Mouse (Mus musculus): ENCODE results near the gene Trp53tg5. TPM values are rescaled to one million over a fixed set of nuclear protein-coding genes. Genes with fewer than 3 reads are reported as not detected.
A peak's percentile ranks its signal among the peaks of the same experiment; 100 is the strongest.

The Trp53tg5 gene
- polyA plus RNA-seq, 1 experiment: not detected

DNA sequence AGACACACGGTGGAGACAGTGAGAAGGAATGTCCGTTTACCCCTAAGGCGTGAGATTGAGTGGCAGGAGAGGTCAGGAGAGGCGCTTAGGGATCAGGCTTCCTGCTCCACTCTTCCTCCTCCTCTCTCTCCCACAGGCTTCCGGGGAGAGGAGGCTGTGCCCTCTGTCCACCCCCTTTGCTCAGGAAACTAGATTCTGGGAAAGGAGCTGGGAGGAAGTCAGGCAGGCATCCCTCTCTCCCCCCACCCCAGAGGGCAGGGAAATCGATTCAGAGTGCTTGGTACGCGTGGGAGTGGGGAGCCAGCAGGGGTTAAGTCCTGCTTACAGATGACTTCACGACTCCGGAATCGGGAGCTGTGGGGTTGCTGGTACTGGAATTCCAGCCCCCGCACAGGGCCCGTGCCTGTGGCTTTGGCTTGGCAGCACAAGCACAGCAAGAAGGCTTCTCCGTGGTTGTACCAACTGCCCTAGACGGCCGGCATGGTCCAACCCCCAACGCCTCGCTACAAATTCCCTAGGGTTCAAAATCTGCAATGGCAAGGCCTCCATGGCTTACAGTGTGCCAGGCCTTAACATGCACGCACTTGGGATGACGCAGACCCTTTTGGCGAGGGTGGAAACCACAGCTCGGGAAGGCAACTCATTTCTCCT, 40.9 kb downstream of the Trp53tg5 start:
- H3K4me1 ChIP-seq (ENCODE audit: control insufficient read depth, insufficient read depth, low read length): peaks cover 34% of the 10 kb centered on the region
- H3K4me3 ChIP-seq (ENCODE audit: insufficient read depth, low read depth, low read length): no peak overlapping the region
- TF ChIP-seq CTCF (IDR thresholded peaks at IDR 0.05; ENCODE audit: insufficient read depth, low read depth, low read length) (no peak), POLR2A (IDR thresholded peaks at IDR 0.05; ENCODE audit: insufficient read depth, low read depth, low read length) (no peak)
- H3K27ac ChIP-seq (ENCODE audit: insufficient read depth, low read depth, low read length): peak overlapping the region; percentile 38; the same call in 1 of the 2 replicates
- WGBS: 35% methylated on average over 22 of the region's 22 CpGs

DNA sequence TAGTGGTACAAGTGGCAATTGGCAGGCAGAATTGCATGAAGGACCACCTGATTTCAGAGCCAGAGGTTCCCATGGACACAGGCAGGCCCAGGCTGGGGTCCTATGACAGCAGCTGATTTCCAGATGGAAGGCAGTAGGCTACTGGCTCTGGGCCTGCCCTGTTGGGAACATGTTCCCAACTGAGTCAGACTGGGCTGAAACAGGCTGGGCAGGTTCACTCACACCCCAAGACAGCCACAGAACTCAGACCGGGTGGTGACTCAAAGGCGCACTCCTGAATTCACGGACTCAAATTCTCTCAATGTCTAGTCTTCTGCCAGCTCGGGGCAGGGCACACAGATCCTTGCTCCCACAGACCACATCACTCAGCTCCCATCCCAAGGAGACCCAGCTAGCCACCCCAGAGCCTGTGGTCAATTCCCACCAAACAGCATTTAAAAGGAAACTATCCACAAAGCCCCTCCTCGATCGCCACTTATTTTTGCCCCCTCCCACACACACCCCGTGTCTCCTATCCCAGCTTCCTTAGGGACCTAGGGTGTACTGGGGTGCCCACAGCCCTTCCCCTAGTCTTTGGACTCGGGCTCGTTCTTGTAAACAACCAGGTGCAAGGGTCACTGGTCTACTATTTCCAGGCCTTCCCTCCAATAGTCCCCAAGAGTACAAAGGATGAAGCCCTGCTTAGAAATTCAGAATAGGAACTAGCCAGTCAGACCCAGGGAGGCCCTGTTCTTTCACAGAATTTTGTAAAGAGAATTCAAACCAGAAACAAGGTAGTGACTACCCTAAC, 41.7 kb downstream of the Trp53tg5 start:
- TF ChIP-seq POLR2A (IDR thresholded peaks at IDR 0.05; ENCODE audit: insufficient read depth, low read depth, low read length): no peak
- TF ChIP-seq CTCF (IDR thresholded peaks at IDR 0.05; ENCODE audit: insufficient read depth, low read depth, low read length): no peak
- H3K4me3 ChIP-seq (ENCODE audit: insufficient read depth, low read depth, low read length): no peak overlapping the region
- 68% methylated on average over 9 of the region's 9 CpGs for WGBS
- H3K4me1 ChIP-seq (ENCODE audit: control insufficient read depth, insufficient read depth, low read length): peaks cover 33% of the 10 kb centered on the region
- 0 out of 2 replicates have a peak overlapping the region, but pooled peaks have one; percentile 38 for H3K27ac ChIP-seq (ENCODE audit: insufficient read depth, low read depth, low read length)

DNA sequence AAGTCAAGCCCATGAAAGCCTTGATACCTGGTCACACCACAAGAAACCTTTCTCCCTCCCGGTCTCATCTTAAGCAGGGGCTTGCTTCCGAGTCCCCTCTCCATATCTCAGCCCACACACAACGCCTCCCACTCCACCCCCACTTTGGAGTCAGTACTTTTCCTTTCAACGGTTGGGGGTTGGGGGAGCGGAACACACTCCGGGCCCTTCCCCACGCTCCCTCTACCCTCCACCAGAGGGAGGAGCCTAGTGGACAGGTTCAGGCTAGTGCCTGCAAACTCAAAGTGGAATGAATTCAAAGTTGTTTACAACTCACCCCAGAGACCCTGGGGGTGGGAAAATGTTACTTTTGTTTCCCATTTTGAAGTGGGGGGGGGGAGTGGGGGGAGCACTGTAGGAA, 42.8 kb downstream of the Trp53tg5 start:
- H3K4me3 ChIP-seq (ENCODE audit: insufficient read depth, low read depth, low read length): no peak overlapping the region
- TF ChIP-seq CTCF (IDR thresholded peaks at IDR 0.05; ENCODE audit: insufficient read depth, low read depth, low read length) (no peak), POLR2A (IDR thresholded peaks at IDR 0.05; ENCODE audit: insufficient read depth, low read depth, low read length) (no peak)
- H3K4me1 ChIP-seq (ENCODE audit: control insufficient read depth, insufficient read depth, low read length): peaks cover 32% of the 10 kb centered on the region
- WGBS: 26% methylated on average over 7 of the region's 7 CpGs
- H3K27ac ChIP-seq (ENCODE audit: insufficient read depth, low read depth, low read length): no peak overlapping the region

DNA sequence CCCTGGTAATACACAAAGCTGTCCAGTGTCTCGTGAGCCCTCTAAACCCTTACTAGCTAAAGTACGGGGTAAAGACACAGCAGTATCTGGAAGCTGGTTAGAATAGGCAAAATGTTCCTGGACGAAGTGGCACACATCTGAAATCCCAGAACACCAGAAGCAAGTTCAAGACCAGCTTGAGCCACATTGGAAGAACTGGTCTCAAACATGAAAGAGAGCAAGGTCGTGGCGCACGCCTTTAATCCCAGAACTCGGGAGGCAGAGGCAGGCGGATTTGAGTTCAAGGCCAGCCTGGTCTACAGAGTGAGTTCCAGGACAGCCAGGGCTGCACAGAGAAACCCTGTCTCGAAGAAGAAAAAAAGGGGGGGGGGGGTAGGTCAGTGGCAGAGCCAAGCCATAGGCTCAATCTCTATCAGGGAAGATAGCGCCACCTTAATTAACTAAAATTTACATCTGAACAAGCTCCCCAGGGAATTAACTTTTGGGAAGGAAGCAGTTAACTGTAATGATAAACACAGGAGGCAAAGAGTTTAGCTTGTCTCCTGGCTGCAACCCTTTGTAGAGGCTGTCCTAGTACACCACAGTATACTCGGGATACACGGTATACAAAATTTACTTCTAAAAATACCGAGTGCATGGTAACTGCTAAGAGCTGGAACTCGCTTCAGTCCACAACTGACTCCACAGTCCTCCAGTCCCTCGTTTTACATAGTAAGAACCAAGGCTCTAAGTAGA, 43.5 kb downstream of the Trp53tg5 start:
- WGBS: 65% methylated on average over 15 of the region's 15 CpGs
- Histone ChIP-seq H3K4me1 (ENCODE audit: control insufficient read depth, insufficient read depth, low read length) (peaks cover 32% of the 10 kb centered on the region), H3K27ac (ENCODE audit: insufficient read depth, low read depth, low read length) (no peak overlapping the region)

DNA sequence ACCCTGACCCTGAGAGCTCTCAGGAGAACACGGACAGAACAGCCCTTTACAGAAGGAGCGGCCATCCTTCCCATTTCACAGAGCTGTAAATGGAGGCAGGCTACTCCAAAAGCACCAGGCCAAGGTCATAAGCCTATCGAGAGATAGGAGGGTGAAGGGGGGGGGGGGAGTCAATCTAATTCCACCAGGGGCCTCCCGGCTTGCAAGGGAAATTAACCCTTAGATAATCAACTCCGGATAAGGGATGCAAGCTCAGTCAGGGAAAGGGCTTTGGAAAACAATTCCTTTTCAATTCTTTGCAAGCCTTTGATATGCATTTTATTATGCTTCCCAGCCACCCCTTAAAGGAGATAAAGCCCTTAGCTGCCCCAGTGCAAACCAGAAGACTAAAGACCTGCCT, 45.1 kb downstream of the Trp53tg5 start:
- 51% methylated on average over 5 of the region's 5 CpGs for WGBS
- no peak overlapping the region for H3K4me3 ChIP-seq (ENCODE audit: insufficient read depth, low read depth, low read length)
- TF ChIP-seq CTCF (IDR thresholded peaks at IDR 0.05; ENCODE audit: insufficient read depth, low read depth, low read length): no peak
- H3K27ac ChIP-seq (ENCODE audit: insufficient read depth, low read depth, low read length): no peak overlapping the region
- H3K4me1 ChIP-seq (ENCODE audit: control insufficient read depth, insufficient read depth, low read length): peaks cover 30% of the 10 kb centered on the region

More for the DNA sequence above, 43.5 kb downstream of the Trp53tg5 start:
- TF ChIP-seq CTCF (IDR thresholded peaks at IDR 0.05; ENCODE audit: insufficient read depth, low read depth, low read length) (no peak), POLR2A (IDR thresholded peaks at IDR 0.05; ENCODE audit: insufficient read depth, low read depth, low read length) (no peak)
- no peak overlapping the region for H3K4me3 ChIP-seq (ENCODE audit: insufficient read depth, low read depth, low read length)

DNA sequence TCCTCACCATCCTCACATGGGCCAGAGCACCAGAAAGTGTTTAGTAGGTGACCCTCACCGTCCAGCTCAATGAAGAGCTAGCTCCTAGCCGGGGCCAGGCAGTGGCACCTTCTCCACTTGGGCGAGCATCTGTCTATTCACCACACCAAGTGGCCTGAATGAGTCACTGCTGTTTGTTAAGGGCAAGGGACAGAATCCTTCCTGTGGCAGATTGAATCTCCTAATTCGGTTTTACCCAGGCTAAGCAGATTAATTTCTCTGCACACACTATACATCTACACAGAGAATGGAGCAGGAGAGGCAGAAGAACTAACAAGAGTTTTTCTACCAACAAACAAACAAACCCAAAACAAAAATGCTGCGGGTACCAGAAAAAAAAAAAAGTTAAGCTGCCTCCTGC, 46.6 kb downstream of the Trp53tg5 start:
- no peak overlapping the region for H3K27ac ChIP-seq (ENCODE audit: insufficient read depth, low read depth, low read length)
- WGBS: 88% methylated on average over 5 of the region's 5 CpGs
- TF ChIP-seq POLR2A (IDR thresholded peaks at IDR 0.05; ENCODE audit: insufficient read depth, low read depth, low read length) (no peak), CTCF (IDR thresholded peaks at IDR 0.05; ENCODE audit: insufficient read depth, low read depth, low read length) (no peak)

DNA sequence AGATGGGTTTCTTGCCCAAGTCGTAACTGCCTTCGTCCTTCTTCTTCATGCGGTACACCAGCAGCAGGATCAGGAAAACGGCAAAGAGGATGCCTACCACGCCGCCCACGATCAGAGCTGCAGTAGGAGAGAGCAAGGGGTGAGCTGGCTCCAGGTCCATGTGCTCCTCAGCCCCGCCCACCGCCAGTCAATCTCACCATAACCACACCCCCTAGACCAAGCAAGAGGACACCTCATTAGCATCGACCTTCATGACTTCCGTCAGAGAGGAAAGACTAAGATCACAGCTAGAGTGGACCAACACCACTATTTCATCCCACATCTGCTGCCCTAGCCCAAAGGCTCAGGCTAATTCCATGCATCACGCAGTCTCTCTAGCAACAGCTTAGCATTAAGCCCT, 47.4 kb downstream of the Trp53tg5 start:
- no peak for TF ChIP-seq POLR2A (IDR thresholded peaks at IDR 0.05; ENCODE audit: insufficient read depth, low read depth, low read length)
- no peak for TF ChIP-seq CTCF (IDR thresholded peaks at IDR 0.05; ENCODE audit: insufficient read depth, low read depth, low read length)
- Histone ChIP-seq H3K4me3 (ENCODE audit: insufficient read depth, low read depth, low read length) (no peak overlapping the region), H3K27ac (ENCODE audit: insufficient read depth, low read depth, low read length) (no peak overlapping the region), H3K4me1 (ENCODE audit: control insufficient read depth, insufficient read depth, low read length) (peaks cover 12% of the 10 kb centered on the region)
- 43% methylated on average over 12 of the region's 12 CpGs for WGBS

More for the DNA sequence above, 46.6 kb downstream of the Trp53tg5 start:
- Histone ChIP-seq H3K4me1 (ENCODE audit: control insufficient read depth, insufficient read depth, low read length) (peaks cover 18% of the 10 kb centered on the region), H3K4me3 (ENCODE audit: insufficient read depth, low read depth, low read length) (no peak overlapping the region)

DNA sequence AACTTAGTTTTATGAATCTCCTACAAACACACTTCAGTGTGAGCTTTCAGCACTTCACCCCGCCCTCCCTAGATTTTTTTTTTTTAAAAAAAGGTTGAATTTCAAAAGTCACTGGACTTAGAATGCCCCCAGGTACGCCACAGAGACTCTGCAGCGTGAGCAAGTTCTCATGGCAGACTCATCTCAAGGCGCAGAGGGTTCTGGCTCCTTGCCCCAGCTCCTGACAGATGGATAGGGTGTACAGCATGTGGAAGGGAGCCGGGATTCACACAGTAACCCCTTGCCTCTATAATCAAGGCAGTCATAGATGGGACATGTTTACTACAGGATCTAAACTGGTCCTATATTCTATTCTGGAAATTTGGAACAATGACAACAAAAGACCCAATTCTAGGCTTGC, 48.1 kb downstream of the Trp53tg5 start:
- H3K4me3 ChIP-seq (ENCODE audit: insufficient read depth, low read depth, low read length): no peak overlapping the region
- TF ChIP-seq POLR2A (IDR thresholded peaks at IDR 0.05; ENCODE audit: insufficient read depth, low read depth, low read length): no peak
- no peak for TF ChIP-seq CTCF (IDR thresholded peaks at IDR 0.05; ENCODE audit: insufficient read depth, low read depth, low read length)
- WGBS: 80% methylated on average over 5 of the region's 5 CpGs
- peaks cover 5% of the 10 kb centered on the region for H3K4me1 ChIP-seq (ENCODE audit: control insufficient read depth, insufficient read depth, low read length)
- no peak overlapping the region for H3K27ac ChIP-seq (ENCODE audit: insufficient read depth, low read depth, low read length)

DNA sequence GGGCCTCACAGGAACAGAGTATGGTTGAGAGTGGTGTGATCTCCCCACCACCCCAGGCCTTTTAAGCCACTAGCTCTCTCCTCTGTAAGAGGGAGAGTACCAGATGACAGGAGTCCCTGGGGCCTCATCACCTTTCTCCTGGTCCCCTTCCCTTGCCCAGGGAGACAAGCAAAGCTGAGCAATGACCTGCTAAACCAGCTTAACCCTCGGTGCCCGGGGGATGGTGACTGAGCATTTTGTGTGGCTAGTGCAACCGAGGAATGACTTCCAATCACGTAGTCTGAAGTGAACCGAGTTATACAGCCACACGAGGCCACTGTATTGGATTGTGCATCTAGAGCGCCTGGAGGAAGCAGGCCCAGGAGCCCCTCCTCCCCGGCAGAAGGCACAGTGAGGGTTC, 49.1 kb downstream of the Trp53tg5 start:
- H3K4me1 ChIP-seq (ENCODE audit: control insufficient read depth, insufficient read depth, low read length): 0 out of 2 replicates have a peak, but pooled peaks cover 5% of the 10 kb centered on the region
- no peak overlapping the region for H3K4me3 ChIP-seq (ENCODE audit: insufficient read depth, low read depth, low read length)
- TF ChIP-seq POLR2A (IDR thresholded peaks at IDR 0.05; ENCODE audit: insufficient read depth, low read depth, low read length) (no peak), CTCF (IDR thresholded peaks at IDR 0.05; ENCODE audit: insufficient read depth, low read depth, low read length) (no peak)
- H3K27ac ChIP-seq (ENCODE audit: insufficient read depth, low read depth, low read length): no peak overlapping the region
- WGBS: 91% methylated on average over 8 of the region's 8 CpGs
